Mouse (Mus musculus) kidney, postnatal 25 days (tissue): ENCODE measurements at regions not wholly inside any gene's neighbourhood (a gene's known extent, or its start where the extent isn't known, plus 50 kb on each side); places are given as distances from the start of the nearest gene placed in this dataset.

ENCODE experiments used
- DNase-seq, 2 experiments: peaks; one replicate each; pipeline ENCODE4 v3.0.0; 2021; ENCODE audit warnings: mixed read lengths in 2 of 2

DNA sequence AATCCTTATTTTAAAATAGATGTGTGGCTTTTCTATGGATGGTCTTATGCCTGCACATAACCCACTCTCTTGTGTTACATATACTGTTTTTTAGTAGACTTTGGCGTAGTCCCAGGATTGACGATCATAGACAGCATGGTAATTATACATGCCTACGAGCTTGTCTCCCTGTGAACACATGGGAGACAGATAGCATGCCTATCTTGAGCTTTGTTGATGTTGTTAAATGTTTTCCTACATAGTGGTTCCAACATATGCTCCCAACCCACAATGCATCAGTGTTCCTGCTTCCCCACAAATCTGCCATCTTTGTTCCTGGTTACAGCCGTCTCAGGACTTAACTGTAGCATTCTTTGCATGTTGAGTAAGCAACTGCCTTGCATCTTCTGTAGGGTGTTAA, 153.6 kb upstream of the Ankrd55 start:
- DNase-seq = no peak

DNA sequence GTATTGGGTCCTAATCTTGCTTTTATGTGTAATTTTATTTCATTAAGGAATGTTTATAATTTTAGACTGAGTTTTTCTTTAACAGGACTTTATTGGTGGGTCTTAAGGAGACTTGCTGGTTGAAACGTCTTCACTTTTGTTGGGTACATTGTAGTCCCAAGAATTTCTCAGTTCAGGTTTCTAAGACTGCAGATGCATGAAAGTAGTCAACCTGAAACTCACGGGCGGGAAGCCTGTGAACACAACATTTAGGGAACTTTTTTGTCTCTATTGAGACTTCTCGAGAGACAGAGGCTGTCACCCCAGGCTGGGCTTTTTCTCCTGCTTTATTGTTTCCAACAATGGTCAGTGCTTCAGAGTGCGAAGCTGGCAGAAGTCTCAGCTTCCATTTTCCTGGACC, 152.5 kb upstream of the Ankrd55 start:
- DNase-seq = no peak

DNA sequence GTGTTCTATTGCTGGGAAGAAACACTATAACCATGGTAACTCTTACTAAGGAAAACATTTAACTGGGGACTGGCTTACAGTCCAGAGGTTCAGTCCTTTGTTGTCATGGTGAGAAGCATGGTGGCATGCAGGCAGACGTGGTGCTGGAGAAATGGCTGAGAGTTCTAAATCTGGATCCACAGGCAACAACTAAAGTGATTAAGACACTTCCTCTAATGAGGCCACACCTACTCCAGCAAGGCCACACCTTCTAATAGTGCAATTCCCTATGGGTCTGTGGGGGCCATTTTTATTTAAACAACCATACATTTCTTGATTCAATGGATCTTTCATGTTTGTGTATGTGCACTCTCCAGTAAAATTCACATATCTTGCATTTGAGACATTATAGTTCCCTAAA, 151.4 kb upstream of the Ankrd55 start:
- DNase-seq = no peak

- no peak for DNase-seq
These were observed 147.4 kb upstream of the Ankrd55 start for GRCm38 (mm10) chr13:112140871-112141270.

GRCm38 (mm10) chr13:112144393-112145348, 143.6 kb upstream of the Ankrd55 start:
- no peak for DNase-seq

DNA sequence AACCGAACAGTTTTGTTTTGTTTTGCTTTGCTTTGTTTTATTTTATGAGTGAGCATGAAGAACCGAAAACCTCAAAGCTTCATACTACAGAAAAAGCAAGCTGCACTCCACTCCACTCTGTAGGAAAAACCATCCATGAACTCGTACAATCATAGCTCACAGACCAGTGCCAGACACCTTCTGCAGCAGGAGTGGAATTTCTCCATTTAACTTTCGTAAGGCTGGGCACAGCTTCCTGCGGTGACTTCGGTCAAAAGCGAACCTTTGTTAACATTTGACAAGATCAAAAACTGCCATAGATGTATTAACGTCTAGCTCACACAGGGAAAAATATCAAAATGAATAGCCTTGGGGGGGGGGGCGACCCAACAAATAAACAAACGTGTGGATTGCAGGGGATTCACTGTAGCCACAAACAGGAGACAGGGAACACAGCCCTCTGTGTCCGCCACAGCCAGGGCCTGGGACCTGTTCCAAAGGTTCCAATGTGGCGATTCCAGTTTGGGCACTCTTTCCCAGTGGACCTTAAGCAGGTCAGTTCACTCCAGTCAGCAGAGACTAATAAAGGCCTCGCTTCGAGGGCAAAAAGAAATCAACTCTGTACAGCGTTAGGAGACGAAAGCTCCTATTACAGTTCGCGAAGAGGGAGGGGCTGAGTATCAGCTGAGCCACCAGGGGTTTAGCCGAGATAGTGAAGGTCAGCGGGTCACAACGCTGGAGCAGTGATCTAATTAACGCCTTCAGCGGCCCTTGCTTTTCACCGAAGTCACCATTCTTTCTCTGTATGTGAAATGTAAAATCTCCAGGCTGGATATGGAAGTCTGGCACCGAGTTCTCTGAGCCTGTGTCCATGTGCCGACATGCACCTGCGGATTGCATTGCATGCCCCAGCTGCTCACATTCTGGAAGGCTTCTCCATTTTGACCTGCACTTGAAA, 135.4 kb upstream of the Ankrd55 start:
- peak; percentile 78 to 86 for DNase-seq

GRCm38 (mm10) chr13:112153681-112154127, 134.5 kb upstream of the Ankrd55 start:
- DNase-seq = no peak

- DNase-seq = no peak
These were observed 128.7 kb upstream of the Ankrd55 start for GRCm38 (mm10) chr13:112159430-112160172.

DNA sequence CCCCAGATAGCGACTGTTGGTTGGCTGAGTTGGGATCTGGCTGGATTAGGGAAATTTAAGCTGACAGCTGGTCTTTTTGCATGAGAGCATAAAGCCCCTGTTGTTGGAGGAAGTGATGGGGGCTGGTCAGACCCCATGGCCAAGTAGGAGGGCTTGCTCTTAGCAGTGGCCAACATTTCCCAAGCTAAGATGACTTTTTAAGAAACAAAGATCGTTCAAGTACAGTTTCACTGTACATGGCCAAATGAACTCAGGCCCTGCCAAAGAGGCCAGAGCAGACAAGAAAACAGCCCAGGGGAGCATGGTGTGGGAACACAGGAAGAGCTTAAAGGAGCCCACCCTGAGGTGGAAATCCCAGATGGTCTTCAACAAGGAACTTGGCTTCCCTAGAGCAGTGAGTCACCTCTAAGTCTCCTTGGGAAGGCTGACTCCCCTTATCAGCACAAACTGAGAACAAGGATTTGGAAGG, 128.0 kb upstream of the Ankrd55 start:
- no peak for DNase-seq

- no peak for DNase-seq
These were observed 127.5 kb upstream of the Ankrd55 start for GRCm38 (mm10) chr13:112160726-112161125.

GRCm38 (mm10) chr13:112161886-112162285, 126.4 kb upstream of the Ankrd55 start:
- DNase-seq = no peak

DNA sequence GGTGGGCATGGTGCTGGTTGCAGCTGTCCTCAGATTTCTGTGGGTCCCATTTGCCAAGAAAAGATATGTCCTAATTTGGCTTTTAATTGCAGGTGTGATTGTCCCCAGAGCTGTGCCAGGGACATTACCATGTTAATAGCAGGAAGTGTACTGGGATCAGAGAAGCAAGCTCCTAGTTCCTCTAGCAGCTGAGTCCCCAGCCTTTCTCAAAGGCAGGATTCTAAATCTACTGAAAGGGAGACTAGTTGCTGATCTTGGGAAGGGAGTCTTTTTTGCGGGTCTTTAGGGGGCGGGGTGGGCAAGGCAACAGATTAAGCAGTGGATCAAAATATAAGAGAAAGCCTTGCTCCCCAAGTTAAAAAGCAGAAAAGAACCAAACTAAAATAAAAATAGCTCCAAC, 122.3 kb upstream of the Ankrd55 start:
- DNase-seq = no peak

DNA sequence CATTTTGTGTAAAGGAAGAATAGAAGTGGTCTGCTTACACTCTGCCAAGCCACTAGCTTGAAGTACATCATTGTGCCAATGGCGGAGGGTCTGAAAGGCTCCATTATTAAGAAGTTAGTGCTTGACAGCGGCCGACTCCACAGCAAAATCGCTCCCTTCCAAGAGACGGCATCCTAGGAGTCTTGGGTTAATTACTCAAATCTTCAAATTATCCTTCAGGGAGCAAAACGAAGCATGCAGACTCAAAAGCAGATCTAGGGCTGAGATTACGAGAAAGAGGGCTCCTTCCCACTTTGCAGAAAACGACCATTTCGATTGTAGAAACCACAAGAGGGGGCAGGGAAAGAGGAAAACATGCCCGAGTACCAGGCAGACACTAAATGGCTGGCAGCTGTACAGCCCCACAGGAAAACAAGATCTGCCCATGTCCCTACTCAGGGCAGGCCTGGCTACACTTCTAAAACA, 121.9 kb upstream of the Ankrd55 start:
- no peak for DNase-seq

- DNase-seq = no peak
These were observed 119.8 kb upstream of the Ankrd55 start for GRCm38 (mm10) chr13:112168468-112168867.

- no peak for DNase-seq
These were observed 117.4 kb upstream of the Ankrd55 start for GRCm38 (mm10) chr13:112170872-112171271.

GRCm38 (mm10) chr13:112171940-112172715, 116.1 kb upstream of the Ankrd55 start:
- DNase-seq = peak in 1 of 2 experiments; percentile 39

DNA sequence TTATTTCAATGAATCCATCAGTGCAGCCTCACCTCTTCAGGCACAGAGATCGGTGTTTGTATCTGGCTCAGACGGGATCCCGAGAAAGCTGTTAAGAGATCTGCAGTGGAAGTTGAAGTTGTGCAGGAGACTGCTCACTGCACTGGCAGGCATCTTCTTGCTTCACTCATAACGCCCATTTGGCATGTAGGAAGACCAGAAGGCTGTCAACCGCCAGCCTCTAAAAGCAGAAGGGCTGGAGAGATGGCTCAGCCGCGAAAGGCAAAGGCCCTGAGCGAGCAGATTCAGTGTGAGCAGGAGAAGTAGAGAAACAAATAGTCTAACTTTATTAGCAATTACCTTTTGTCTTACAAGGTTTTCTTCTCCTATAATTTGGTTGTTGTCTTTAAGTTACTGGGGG, 114.3 kb upstream of the Ankrd55 start:
- no peak for DNase-seq

- no peak for DNase-seq
These were observed 110.2 kb upstream of the Ankrd55 start for GRCm38 (mm10) chr13:112178031-112178430.

GRCm38 (mm10) chr13:112183996-112184395, 104.3 kb upstream of the Ankrd55 start:
- DNase-seq = no peak

GRCm38 (mm10) chr13:112185116-112185515, 103.1 kb upstream of the Ankrd55 start:
- no peak for DNase-seq

DNA sequence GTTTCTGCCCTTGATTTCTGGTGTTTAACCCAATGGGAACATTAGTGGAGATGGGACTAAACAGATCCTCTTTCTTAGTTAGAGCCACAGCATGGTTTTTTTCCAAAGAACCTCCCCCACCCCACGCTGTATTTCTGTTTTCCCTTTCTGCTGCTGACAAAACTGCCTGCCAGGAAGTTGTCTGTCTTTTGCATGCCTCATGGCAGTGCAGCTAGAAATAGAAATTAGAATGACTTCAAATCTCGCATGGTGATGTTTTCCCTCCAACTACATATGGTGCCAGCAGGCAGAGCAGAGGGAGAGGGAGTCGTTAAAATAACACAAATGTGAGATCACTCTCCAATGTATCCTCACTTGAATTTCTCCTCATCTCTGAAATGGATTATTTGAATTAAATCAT, 101.0 kb upstream of the Ankrd55 start:
- DNase-seq = no peak

DNA sequence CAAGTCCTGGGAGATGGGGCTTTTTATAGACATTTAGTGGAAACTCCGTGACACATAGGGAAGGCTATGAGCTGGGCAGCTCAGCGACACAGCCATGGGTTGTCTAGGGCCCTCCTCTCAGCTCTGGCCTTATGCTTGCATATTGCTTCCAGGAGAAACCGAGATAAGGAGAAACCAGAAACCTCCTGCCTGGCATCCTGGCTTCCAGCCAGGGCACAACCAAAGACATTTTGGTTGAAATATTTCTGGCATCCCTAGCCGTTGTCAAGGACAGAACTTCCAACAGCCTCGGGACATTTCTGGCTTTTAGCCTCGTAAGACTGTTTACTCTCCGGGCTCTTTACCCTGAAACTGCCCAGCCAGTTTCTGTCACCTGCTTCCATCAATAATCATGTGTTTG, 99.9 kb upstream of the Ankrd55 start:
- DNase-seq = peak; percentile 60 to 64
